Mouse (Mus musculus): ENCODE data around the gene Nemp1. TPM values are rescaled to one million over a fixed set of nuclear protein-coding genes. Genes with fewer than 3 reads are reported as not detected.

Nemp1 gene
- total RNA-seq, 4 experiments from 2014 or later: 3.0 to 5.1 (median 3.6) TPM

Other genes with a start within 250 kb of the Nemp1 start
- 1 to 10 TPM in 1 of 4 experiments, under 1 TPM in 2, not detected in 1; 0.66 to 1.5 (median 0.76) TPM for gene Stac3, start 165.2 kb upstream of the Nemp1 start, total RNA-seq (2022)
- gene Ndufa4l2, start 151.9 kb upstream of the Nemp1 start, total RNA-seq (2022): 10 to 100 TPM; 17.2 to 26.5 (median 21.6) TPM
- gene Shmt2, start 144.5 kb upstream of the Nemp1 start, total RNA-seq (2022): 10 to 100 TPM; 41.6 to 48.4 (median 44.5) TPM
- gene Nxph4, start 132.3 kb upstream of the Nemp1 start, total RNA-seq (2022): under 1 TPM; 0.22 to 0.66 (median 0.50) TPM
- gene Lrp1, start 45.8 kb upstream of the Nemp1 start, total RNA-seq (2022): 10 to 100 TPM; 64.0 to 88.9 (median 74.0) TPM
- 10 to 100 TPM; 38.4 to 43.7 (median 43.2) TPM for gene Stat6, start 23.9 kb upstream of the Nemp1 start, total RNA-seq (2022)
- 10 to 100 TPM in 1 of 4 experiments, 1 to 10 TPM in 3; 5.0 to 10.3 (median 6.6) TPM for gene Nab2, start 1.7 kb downstream of the Nemp1 start, total RNA-seq (2022)
- gene Myo1a, start 38.3 kb downstream of the Nemp1 start, total RNA-seq (2022): under 1 TPM in 1 of 4 experiments, not detected in 3; 0.08 TPM
- gene Tac2, start 57.6 kb downstream of the Nemp1 start, total RNA-seq (2022): not detected
- gene Zbtb39, start 72.6 kb downstream of the Nemp1 start, total RNA-seq (2022): 1 to 10 TPM; 6.4 to 7.9 (median 7.5) TPM
- 1 to 10 TPM; 3.8 to 4.8 (median 4.2) TPM for gene Gpr182, start 84.8 kb downstream of the Nemp1 start, total RNA-seq (2022)
- gene Rdh1, start 92.8 kb downstream of the Nemp1 start, total RNA-seq (2022): under 1 TPM in 1 of 4 experiments, not detected in 3; 0.06 TPM
- under 1 TPM in 1 of 4 experiments, not detected in 3; 0.22 TPM for gene Rdh16f1, start 92.9 kb downstream of the Nemp1 start, total RNA-seq (2022)
- gene Rdh9, start 109.5 kb downstream of the Nemp1 start, total RNA-seq (2022): under 1 TPM in 2 of 4 experiments, not detected in 2; 0.09 to 0.22 TPM
- not detected for gene Rdh16, start 134.3 kb downstream of the Nemp1 start, total RNA-seq (2022)
- gene Rdh19, start 183.0 kb downstream of the Nemp1 start, total RNA-seq (2022): not detected
- not detected for gene Rdh16f2, start 199.6 kb downstream of the Nemp1 start, total RNA-seq (2022)
- under 1 TPM in 1 of 4 experiments, not detected in 3; 0.19 TPM for gene Rdh7, start 221.9 kb downstream of the Nemp1 start, total RNA-seq (2022)
- gene Sdr9c7, start 231.6 kb downstream of the Nemp1 start, total RNA-seq (2022): not detected